Mouse (Mus musculus) intestine, postnatal 0 days (tissue): ENCODE results near the gene Tbxas1. TPM values are rescaled to one million over a fixed set of nuclear protein-coding genes. Genes with fewer than 3 reads are reported as not detected.

ENCODE experiments used
- ATAC-seq: fragments of 200-750 bp; cut with Nextera tagmentation; 2 replicates; pipeline ENCODE4 v1.8.0; 2017; ENCODE audit warnings: mild to moderate bottlenecking, moderate TSS enrichment, moderate library complexity
- H3K27ac ChIP-seq: fragments of 300-500 bp; sonication (generic); 2 replicates; pipeline ENCODE4 v1.5.1; 2014; ENCODE audit warnings: mild to moderate bottlenecking, low read depth, low read length, moderate library complexity
- H3K27me3 ChIP-seq: fragments of 300-500 bp; sonication (generic); replicated peaks from 2 replicates; pipeline ENCODE4 v1.6.1; 2014; ENCODE audit warnings: low read length, mixed read lengths; ENCODE audit not compliant: control insufficient read depth, insufficient read depth
- H3K36me3 ChIP-seq: fragments of 300-500 bp; sonication (generic); 2 replicates; pipeline ENCODE4 v1.6.1; 2014; ENCODE audit warnings: mild to moderate bottlenecking, moderate library complexity; ENCODE audit not compliant: control insufficient read depth, insufficient read depth
- H3K4me1 ChIP-seq: fragments of 300-500 bp; sonication (generic); replicated peaks from 2 replicates; pipeline ENCODE4 v1.6.1; 2014; ENCODE audit warnings: antibody characterized with exemption, low read length, mixed read lengths; ENCODE audit not compliant: control insufficient read depth, insufficient read depth
- H3K4me2 ChIP-seq: fragments of 300-500 bp; sonication (generic); replicated peaks from 2 replicates; pipeline ENCODE4 v1.6.1; 2014; ENCODE audit warnings: low read depth, mild to moderate bottlenecking, moderate library complexity
- H3K4me3 ChIP-seq: fragments of 300-500 bp; sonication (generic); 2 replicates; pipeline ENCODE4 v1.5.1; 2014; ENCODE audit warnings: low read depth, low read length
- H3K9ac ChIP-seq: fragments of 300-500 bp; sonication (generic); 2 replicates; pipeline ENCODE4 v1.6.1; 2014; ENCODE audit warnings: mild to moderate bottlenecking, low read depth, low read length
- H3K9me3 ChIP-seq: fragments of 300-500 bp; sonication (generic); 2 replicates; pipeline ENCODE4 v1.6.1; 2016; ENCODE audit warnings: mixed run types; ENCODE audit not compliant: control insufficient read depth
- CTCF ChIP-seq: sonication (generic); IDR thresholded peaks from 2 replicates; pipeline ENCODE4 v1.5.1; 2016; ENCODE audit warnings: low read depth, mild to moderate bottlenecking, control low read depth, antibody characterized with exemption, moderate library complexity
- WGBS: fragments of 180-500 bp; shearing (Covaris S2); extraction: QIAGEN DNeasy Blood & Tissue Kit; methylation state at CpG from one replicate; pipeline ENCODE4 v1.1.7; 2014; 5-methylcytosine and 5-hydroxymethylcytosine counted together
- polyA plus RNA-seq: library from polyadenylated mRNA; unstranded; fragments of >200 nt; fragmentation: Nextera tagmentation; extraction: Ambion mirVana; gene quantifications from 2 replicates; pipeline ENCODE4 v1.2.1, GENCODE M21; 2015

Tbxas1 gene
- polyA plus RNA-seq, 1 experiment from 2014 or later = 2.1 TPM

DNA sequence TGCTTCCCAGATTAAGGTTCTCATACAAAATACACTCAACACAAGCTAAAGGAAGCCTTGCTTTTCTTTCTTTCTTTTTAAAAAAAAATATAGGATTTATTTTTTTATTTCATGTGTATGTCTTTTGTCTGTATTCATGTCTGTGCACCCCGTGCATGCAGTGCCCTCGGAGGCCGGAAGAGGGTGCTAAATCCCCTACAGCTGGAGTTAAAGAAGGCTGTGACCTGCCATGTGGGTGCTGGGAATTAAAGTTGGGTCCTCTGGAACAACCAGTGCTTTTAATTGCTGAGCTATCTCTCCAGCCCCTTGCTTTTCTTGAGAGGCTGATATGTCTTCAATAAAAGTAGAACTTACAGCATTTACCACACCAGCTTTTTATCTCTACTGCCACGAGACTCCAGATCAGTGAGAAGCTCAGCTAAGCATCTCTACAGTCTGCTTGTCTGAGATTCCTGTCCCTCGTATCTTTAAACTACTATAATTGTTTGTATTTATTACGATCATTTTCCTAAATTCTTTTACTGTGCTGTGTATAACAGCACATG, 24.4 kb upstream of the Tbxas1 start:
- TF ChIP-seq CTCF = peak; percentile 26
- H3K27ac ChIP-seq = no peak overlapping the region
- H3K4me1 ChIP-seq = peaks cover 50% of the 10 kb centered on the region
- ATAC-seq = no peak
- no peak overlapping the region for H3K4me2 ChIP-seq
- no peak overlapping the region for H3K4me3 ChIP-seq
- no peaks in the 10 kb centered on the region for H3K36me3 ChIP-seq
- no peaks in the 10 kb centered on the region for H3K27me3 ChIP-seq
- H3K9me3 ChIP-seq = no peaks in the 10 kb centered on the region
- 81% methylated on average over 6 of the region's 6 CpGs for WGBS
- H3K9ac ChIP-seq = no peak overlapping the region

DNA sequence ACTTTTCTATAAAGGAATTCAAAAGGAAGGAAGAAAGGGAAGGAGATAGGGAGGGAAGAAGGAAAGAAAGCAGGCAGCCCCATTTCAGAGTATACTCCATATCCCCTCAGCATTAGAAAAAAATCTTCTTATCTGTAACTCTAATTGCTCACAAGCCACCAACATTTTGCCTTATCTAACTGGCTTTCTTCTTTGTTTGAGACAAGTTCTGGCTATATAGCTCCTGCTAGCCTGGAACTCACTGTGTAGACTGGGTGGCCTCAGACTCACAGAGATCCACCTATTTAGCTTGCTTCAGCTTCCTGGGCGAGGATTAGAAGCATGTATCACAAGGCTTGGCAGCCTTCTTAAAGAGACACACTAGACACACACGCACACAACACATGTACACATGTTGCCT, 23.5 kb upstream of the Tbxas1 start:
- TF ChIP-seq CTCF = no peak
- Histone ChIP-seq H3K4me3 (no peak overlapping the region), H3K9ac (no peak overlapping the region), H3K36me3 (no peaks in the 10 kb centered on the region), H3K27me3 (no peaks in the 10 kb centered on the region), H3K4me1 (peaks cover 48% of the 10 kb centered on the region), H3K27ac (peak overlapping the region; percentile 41), H3K9me3 (no peaks in the 10 kb centered on the region), H3K4me2 (no peak overlapping the region)
- 53% methylated on average over 2 of the region's 2 CpGs for WGBS
- ATAC-seq = no peak

DNA sequence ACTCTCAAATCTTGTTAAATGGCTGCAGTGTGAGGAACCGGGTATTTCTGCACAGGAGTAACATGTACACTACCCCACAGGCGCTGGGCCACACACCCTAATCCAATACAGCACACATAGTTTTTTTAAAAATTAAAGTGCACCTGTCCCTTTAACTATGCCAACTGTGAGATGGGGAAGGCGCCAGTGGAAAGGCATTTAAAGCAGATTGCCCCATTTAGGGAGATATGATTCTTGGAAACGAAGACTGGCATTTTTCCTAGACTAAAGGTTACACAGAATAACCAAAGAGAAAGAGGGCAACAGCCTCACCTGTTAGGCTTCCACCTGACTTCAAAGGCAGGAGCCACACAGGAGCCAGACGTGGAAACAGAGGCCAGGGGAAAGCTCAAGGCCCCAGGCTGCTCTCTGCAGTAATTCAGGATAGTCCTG, 21.6 kb upstream of the Tbxas1 start:
- peak; percentile 77 for ATAC-seq
- Histone ChIP-seq H3K4me2 (peak overlapping the region; percentile 9; the same call in 1 of the 2 replicates), H3K4me1 (peaks cover 32% of the 10 kb centered on the region), H3K27ac (peak overlapping the region; percentile 74), H3K36me3 (no peaks in the 10 kb centered on the region), H3K4me3 (no peak overlapping the region), H3K9ac (no peak overlapping the region), H3K9me3 (no peaks in the 10 kb centered on the region), H3K27me3 (no peaks in the 10 kb centered on the region)
- WGBS = 43% methylated on average over 5 of the region's 5 CpGs
- TF ChIP-seq CTCF = no peak

DNA sequence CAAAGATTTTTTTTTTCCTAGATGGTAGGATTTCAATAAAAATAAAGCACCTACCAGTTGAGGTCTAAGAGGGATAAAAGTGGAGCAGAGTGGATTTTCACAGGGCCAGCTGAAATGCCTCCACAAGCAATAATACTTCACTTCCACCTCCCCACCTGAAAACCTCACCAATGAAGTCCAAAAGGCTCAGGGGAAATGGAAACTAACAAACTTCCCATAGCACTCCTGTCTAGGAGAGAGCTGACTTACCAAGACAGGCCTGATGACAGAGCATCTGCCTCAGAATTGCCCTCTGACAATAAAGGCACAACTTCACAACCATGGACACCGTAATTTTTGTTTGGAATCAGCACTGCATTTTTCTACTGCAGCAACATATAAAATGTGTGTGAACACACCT, 15.4 kb upstream of the Tbxas1 start:
- H3K4me2 ChIP-seq = no peak overlapping the region
- no peak overlapping the region for H3K27ac ChIP-seq
- peaks cover 6% of the 10 kb centered on the region; the same call in 1 of the 2 replicates for H3K4me1 ChIP-seq
- no peak overlapping the region for H3K9ac ChIP-seq
- TF ChIP-seq CTCF = no peak
- H3K36me3 ChIP-seq = no peaks in the 10 kb centered on the region
- H3K4me3 ChIP-seq = no peak overlapping the region
- no peaks in the 10 kb centered on the region for H3K27me3 ChIP-seq
- WGBS = 89% methylated on average over 1 of the region's 1 CpGs
- no peak for ATAC-seq
- no peaks in the 10 kb centered on the region for H3K9me3 ChIP-seq

DNA sequence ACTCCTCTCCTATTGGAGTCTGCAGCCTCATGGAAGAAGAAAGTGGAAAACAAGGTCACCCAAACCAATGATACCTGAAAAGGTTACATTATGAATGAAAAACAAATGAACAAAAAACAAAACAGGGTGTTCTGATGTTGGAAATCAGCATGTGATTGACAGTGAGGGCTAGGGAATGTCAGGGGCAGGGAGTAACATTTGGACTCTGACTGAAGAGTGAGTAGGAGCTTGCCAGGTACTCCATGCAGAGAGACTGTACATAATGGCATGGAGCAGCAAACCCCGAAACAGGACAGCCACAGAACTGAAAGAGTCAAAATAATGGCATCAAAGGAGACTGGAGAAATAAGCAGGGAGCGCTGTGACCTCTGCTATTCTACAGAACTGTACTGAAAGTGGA, 14.9 kb upstream of the Tbxas1 start:
- ATAC-seq = no peak
- H3K4me1 ChIP-seq = 0 out of 2 replicates have a peak, but pooled peaks cover 7% of the 10 kb centered on the region
- no peak for TF ChIP-seq CTCF
- H3K4me2 ChIP-seq = no peak overlapping the region
- 93% methylated on average over 2 of the region's 2 CpGs for WGBS
- no peak overlapping the region for H3K4me3 ChIP-seq
- no peaks in the 10 kb centered on the region for H3K27me3 ChIP-seq
- H3K27ac ChIP-seq = no peak overlapping the region
- no peaks in the 10 kb centered on the region for H3K36me3 ChIP-seq
- no peak overlapping the region for H3K9ac ChIP-seq
- H3K9me3 ChIP-seq = no peaks in the 10 kb centered on the region

DNA sequence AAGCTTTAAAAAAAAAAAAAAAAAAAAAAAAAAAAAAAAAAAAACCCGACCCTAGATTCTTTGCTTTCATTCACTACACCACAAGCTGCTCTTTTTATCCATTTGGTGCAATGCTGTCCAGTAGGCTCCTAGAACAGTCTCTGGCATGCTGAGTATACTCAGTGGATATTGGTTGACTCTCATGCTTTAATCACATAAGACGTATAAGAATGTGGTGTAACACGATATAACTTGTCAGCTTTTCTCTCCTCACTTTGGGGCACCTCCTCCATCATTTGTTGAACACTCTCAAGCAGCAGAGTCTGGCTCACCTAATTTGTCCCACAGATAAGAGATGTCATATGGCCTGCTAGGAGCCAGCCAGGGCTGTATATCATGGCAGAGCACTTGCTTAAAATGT, 11.6 kb upstream of the Tbxas1 start:
- ATAC-seq = no peak
- no peaks in the 10 kb centered on the region for H3K9me3 ChIP-seq
- H3K4me2 ChIP-seq = no peak overlapping the region
- H3K36me3 ChIP-seq = no peaks in the 10 kb centered on the region
- H3K9ac ChIP-seq = no peak overlapping the region
- H3K4me1 ChIP-seq = peaks cover 9% of the 10 kb centered on the region; the same call in 1 of the 2 replicates
- no peaks in the 10 kb centered on the region for H3K27me3 ChIP-seq
- no peak overlapping the region for H3K27ac ChIP-seq
- no peak for TF ChIP-seq CTCF
- 37% methylated on average over 3 of the region's 3 CpGs for WGBS
- no peak overlapping the region for H3K4me3 ChIP-seq

DNA sequence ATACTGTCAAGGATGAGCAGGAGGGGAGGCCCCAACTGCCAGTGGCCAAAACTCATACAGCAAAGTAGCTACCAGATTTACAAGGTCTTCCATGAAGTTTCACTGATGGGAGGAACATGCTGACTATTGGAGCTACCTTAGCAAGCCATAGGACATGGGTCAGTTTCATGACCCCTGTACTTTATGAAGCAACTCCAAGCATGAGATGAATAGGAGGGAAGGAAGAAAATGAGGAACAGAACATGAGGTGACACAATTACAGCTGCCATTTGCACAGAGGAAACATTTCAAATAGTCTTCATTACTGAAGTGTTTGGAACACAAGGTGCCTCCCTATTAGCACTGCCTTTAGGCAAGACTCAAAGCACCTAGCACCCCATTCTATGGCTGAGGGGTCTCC, 9.4 kb upstream of the Tbxas1 start:
- H3K4me1 ChIP-seq = peaks cover 14% of the 10 kb centered on the region
- H3K36me3 ChIP-seq = no peaks in the 10 kb centered on the region
- ATAC-seq = no peak
- no peak for TF ChIP-seq CTCF
- H3K9ac ChIP-seq = no peak overlapping the region
- no peak overlapping the region for H3K4me3 ChIP-seq
- H3K27ac ChIP-seq = no peak overlapping the region
- H3K9me3 ChIP-seq = no peaks in the 10 kb centered on the region
- no peak overlapping the region for H3K4me2 ChIP-seq
- no peaks in the 10 kb centered on the region for H3K27me3 ChIP-seq
